Mouse (Mus musculus): ENCODE data around the gene Gfpt2.

The Gfpt2 gene

GRCm38 (mm10) chr11:49841886-49842285 is 47.9 kb downstream of the Gfpt2 start:
- no peak for DNase-seq

GRCm38 (mm10) chr11:49842718-49843117 is 48.7 kb downstream of the Gfpt2 start:
- no peak for DNase-seq

GRCm38 (mm10) chr11:49844311-49844710 is 50.3 kb downstream of the Gfpt2 start:
- DNase-seq: no peak

- DNase-seq: peak; percentile 74
Observed at GRCm38 (mm10) chr11:49844969-49845368, 51.0 kb downstream of the Gfpt2 start.

DNA sequence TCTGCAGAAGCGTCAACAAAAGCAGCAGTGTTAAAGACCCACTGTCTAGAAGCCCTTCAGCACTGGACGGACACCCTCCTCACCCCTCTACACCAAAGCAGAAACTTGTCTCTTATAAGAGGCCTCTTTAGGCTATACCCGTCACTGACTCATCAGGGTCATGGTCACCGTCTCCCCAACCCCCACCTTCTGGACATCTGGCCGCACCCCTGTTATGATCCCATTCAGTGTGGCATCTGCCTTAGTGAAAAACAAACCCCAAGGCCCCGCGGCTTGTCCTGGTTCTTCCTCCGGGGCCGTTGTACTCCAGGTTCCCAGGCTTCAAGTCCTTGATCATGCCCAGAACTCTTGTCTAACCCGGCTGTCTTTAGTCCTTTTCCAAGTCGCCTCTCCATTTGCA is 52.0 kb downstream of the Gfpt2 start:
- DNase-seq: no peak

GRCm38 (mm10) chr11:49846401-49847070 is 52.6 kb downstream of the Gfpt2 start, which contains the start of gene Mapk9:
Gene Mapk9, plus strand, starts transcription at chr11:49846751.
- peak; percentile 98 for DNase-seq

DNA sequence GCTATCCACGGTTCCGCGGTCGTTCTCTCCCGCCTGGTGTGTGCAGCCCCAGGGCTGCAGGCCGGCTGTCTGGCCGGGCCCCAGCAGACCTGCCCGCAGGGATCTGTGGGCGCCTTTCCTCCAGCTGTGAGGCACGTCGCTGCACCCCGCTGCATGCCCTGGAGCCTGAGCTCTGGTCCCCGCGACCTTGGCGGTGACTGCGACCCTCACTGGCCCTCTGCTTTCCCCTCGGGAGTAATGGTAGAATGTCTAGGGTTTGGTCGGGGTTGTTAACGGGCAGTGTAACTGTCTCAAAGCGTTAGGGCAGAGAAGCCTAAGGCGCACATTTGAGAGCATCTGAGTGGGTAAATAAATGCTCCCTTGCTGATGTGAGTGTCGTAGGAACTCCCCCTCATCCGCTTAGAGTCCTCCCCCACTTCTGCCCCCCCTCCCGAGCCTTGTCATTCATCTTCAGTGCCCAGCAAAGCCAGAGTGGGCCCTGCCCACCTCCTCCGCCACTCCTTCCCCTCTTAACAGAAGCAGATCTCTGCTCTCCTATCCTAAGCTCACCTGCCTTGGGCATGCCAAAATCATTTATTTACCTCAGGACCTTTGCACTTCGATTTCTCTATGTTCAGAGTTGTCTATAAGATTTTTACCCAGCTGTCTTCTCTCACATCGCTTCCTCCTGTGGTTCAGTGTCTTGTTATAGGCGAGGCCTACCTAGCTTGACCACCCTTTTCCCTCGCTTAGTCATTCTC is 53.3 kb downstream of the Gfpt2 start:
- DNase-seq: no peak

- no peak for DNase-seq
Observed at GRCm38 (mm10) chr11:49847811-49848078, 53.8 kb downstream of the Gfpt2 start.

- no peak for DNase-seq
Observed at GRCm38 (mm10) chr11:49848080-49848815, 54.3 kb downstream of the Gfpt2 start.

DNA sequence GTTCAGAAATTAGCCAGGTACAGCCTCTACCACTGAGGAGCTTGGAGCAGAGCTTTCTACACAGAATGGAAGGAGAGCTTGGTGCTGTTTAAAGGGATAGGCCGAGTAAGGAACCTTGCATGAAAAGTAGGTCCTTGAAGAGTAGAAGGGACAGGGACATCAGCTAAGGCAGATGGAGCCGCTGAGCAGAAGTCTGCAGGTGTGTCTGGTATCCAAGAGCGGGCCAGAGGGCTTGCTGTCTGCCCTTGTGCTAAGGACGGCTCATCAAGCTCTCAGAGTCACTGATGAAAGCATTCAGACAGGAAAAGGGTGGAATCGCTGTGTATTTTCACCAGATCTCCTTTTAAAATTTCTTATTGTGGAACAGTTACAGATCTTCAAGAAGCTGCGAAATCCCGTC is 56.4 kb downstream of the Gfpt2 start:
- DNase-seq: no peak

- DNase-seq: no peak
Observed at GRCm38 (mm10) chr11:49855144-49855543, 61.2 kb downstream of the Gfpt2 start.

- no peak for DNase-seq
Observed at GRCm38 (mm10) chr11:49861139-49861538, 67.2 kb downstream of the Gfpt2 start.

GRCm38 (mm10) chr11:49863926-49864325 is 69.9 kb downstream of the Gfpt2 start:
- DNase-seq: no peak

DNA sequence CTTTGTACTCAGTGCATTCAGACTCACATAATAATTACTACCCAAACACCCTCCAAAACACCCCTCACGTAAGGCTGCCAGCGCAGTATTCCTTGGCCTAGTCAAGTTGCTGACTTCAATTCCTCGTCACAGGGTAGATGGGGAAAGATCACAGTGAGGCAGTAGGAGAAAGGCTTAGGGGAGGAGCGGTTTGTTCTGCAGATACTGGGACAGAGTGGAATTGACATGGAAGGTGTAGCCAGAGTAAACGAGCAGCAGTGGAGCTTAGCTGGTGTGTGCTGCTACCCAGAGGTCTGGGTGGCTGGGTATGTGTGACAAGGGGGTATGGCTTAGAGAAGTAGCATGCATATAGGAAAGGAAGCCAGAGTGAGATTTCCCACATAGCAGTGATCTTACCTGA is 73.3 kb downstream of the Gfpt2 start:
- no peak for DNase-seq

GRCm38 (mm10) chr11:49869762-49870161 is 75.8 kb downstream of the Gfpt2 start:
- DNase-seq: peak; percentile 53

GRCm38 (mm10) chr11:49871914-49872313 is 77.9 kb downstream of the Gfpt2 start:
- DNase-seq: peak; percentile 42

- no peak for DNase-seq
Observed at GRCm38 (mm10) chr11:49872779-49873178, 78.8 kb downstream of the Gfpt2 start.

DNA sequence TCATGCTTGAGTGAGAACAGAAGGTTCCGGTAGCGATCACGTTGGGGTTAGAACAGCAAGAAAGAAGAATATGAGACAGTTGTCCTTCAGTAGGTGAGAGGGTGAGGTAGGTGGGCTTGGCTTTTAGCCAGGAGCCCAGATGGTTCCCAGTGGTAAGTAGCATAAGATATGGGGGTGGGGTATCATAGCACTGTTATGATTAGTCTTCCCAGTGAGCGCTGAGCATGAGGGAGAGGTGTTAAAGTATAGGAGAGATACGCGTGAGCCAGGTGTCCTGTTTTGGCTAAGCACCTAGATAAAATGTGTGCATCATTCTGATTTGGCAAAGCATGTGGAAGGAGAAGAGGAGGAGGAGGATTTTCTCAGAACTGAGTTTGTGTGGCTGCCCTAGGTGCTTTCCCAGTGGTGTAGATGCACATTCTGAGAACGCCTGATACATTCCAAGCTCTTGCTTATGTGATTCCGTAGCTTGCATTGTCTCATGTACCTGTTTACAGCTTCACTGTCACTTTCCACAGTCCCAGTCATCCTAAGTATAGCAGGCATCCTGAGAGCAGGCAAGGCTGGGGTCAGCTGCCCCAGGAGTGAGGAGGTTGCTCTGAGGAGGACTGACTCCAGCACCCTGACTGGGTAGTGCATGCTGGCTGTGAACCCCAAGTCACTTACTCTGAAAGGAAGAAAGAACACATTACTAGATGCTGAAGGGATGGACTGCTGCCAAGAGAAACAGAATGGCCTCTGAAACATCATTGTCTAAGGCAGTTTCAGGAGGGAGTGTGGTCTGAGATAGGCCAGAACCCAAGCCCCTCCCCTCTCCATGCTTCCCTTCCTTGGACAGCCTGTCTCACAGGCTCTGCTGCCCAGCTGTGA is 83.2 kb downstream of the Gfpt2 start:
- DNase-seq: peak; percentile 41

- DNase-seq: no peak
Observed at GRCm38 (mm10) chr11:49879950-49880642, 86.1 kb downstream of the Gfpt2 start.

GRCm38 (mm10) chr11:49883394-49883793 is 89.4 kb downstream of the Gfpt2 start:
- DNase-seq: no peak
